Mouse (Mus musculus) right cerebral cortex, adult 18-20 months (tissue): Measurements from ENCODE around the gene Pard3b.

Experiments used
- DNase-seq: peaks from one replicate; pipeline ENCODE4 v3.0.0; 2022; ENCODE audit warnings: mixed read lengths

The Pard3b gene

DNA sequence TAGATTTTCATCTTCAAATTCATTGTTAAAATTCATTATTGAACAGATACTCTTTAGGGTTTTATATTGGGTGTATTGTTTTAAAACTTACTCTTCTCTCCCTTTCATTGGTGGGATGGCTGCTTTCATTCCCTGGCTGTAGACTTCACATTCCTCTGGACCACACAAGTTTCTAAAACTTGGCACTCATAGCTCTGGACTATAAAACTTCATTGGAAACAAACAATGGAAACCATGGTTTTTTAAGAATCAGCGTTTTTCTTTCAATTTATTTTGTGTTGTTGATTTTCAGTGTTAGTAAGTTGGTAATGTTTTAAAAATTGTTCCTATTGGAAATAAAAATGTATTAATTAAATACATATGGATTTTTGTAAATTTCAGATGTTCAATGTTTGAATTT, 118.1 kb downstream of the Pard3b start:
- no peak for DNase-seq

DNA sequence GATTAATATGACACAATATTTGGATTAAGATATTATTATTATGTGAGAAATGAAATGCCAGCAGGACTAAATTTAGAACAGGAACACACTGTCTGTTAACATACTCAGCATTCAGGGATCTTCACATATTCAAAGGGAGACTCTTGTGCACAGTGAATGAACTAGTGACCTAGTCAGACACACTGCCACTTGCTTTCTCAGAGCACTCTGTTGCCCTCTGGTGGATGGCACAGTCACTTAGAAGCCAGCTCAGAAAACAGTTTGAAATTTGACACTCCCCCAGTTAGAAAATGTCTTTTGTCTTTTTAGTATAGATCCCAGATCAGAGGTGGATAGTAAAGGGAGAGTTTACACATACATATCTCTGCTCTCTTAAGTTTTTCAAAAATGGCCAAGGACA, 132.6 kb downstream of the Pard3b start:
- peak; percentile 69 for DNase-seq

DNA sequence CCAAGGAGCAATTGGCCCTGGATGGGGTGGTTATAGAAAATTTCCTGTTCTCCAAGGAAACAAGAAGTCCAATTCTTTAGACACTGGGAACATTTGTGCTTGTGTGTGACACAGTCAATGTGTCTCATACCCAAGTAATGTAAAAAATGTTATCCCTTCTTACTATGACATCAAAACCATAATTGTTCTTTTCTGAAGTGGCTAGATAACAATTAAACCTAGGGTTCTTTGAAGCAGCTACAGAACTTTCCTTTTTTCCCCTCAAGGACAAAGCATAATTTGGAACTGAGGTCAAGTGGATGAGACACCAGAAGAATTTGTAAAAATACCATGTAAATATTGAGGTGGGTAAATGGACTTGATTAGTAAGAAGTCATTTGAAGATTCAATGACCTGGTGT, 140.1 kb downstream of the Pard3b start:
- no peak for DNase-seq

DNA sequence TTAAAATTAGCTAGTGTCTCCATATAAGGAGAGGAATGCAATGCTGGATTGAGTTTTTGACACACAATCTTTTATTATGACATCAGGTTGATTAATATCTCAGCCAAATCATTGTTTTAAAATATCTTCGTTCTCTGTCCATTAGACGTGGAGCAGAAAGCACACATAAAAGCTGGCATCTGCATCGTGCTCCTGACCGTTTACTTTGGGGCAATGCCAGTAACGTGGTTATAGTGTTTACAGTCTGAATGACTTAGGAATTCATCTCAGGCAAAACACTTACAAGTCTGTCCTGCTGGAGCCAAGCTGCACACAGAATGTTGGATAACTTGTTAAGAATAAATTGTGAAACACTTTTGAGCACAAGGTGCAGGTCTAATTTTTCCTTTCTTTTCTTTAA, 141.3 kb downstream of the Pard3b start:
- no peak for DNase-seq

DNA sequence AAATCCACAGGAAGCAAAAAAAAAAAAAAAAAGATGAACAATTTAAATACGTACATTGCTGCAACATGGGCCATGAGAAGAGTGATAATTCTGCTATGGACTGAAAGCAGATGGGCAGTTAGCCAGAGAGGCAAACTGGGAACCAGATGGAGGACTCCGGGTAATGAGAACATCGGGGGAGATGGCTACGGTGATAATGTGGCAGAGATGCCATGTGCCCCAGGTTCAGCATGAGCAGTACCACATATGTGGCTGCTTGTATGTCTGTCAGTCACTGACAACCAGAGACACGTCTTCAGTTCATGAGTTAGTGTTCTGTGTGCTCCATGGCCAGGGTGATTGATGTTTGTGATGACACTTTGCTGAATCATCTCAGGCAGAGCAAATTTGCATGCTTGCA, 157.7 kb downstream of the Pard3b start:
- no peak for DNase-seq

DNA sequence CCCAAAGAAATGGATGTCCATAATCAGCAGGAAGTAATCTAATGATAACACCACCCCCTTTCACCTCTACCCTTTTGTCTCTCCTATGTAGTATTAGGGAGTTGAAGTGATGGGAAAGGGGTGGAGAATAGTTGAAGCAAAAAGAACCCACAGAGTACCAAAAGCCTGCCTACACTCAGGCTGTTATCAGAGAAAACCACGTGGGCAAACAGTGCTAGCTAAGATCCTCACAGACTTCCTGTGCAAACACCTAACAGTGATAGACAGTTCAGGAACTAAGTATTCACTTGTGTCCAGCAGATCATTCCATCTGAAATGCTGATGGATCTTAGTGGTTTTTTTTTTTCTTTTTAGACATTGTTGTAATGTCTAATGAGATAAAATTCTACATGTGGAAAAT, 181.6 kb downstream of the Pard3b start:
- DNase-seq: no peak

DNA sequence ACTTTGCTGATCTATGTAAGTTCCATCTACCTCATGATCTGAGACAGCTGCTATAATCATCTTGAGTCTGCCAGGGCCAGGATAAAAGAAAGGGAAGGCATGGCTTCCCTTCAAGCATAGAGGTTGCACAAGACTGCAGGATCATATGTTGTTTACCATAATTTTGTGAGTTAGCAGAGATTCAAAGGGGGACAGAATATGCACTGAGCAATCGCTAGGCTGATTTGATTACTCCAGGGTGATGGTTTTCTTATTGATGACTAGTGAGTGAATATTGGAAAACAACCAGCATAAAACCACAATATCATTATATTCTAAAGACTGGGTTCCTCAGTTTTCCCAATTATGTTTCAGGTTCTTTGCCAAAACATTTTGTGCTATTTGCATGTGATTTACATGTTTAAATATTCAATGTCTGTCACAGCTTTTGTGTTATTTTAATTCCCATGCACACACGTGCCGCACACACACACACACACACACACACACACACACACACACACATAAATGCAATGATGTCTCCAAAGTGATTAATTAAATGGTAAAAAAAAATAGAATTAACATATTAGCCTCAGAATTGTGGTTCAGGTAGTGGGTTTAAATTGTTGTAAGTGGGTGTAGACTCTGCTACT, 187.1 kb downstream of the Pard3b start:
- no peak for DNase-seq

DNA sequence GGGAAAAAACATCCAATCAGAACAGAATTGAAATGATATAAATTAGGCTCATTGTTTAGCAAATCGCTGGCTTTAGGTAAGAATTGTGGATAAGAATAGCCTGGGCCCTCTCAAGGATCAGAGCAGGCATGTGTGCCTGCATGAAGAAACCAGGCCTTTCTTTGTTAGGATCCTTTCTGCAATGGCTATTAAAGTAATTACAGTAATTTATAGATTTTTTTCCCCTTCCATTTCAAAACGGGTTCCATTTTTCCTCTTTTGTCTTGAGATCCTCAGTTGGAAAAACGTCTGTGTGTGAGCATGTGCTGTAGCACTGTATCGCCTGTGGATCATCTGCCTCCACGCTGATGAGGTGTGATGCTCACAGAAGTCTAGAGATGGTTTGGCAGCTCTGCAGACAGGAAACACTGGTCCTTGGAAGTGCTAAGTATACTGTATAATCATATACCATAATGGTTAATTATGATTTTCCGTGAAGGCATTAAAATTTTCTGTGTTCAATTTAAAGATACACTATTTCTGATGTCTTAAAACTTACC, 198.5 kb downstream of the Pard3b start:
- no peak for DNase-seq

DNA sequence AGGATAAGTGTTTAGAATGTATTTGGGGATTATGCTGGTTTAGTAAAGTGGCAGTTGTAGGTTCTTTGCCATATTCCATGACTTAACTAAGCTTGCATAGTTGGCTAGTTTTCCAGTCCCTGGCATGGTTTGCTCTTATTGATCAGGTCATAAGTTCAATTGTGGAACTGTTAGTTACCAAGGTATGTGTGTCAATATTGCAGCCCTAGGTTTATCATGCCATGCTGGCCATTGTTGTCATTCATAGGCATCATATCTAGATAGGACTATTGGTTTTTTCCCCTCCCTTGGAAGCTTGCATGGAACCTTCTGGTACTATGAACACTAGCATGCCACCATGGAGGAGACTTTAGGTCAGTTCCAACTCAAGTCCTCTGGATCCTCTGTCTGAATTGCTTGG, 208.0 kb downstream of the Pard3b start:
- no peak for DNase-seq

DNA sequence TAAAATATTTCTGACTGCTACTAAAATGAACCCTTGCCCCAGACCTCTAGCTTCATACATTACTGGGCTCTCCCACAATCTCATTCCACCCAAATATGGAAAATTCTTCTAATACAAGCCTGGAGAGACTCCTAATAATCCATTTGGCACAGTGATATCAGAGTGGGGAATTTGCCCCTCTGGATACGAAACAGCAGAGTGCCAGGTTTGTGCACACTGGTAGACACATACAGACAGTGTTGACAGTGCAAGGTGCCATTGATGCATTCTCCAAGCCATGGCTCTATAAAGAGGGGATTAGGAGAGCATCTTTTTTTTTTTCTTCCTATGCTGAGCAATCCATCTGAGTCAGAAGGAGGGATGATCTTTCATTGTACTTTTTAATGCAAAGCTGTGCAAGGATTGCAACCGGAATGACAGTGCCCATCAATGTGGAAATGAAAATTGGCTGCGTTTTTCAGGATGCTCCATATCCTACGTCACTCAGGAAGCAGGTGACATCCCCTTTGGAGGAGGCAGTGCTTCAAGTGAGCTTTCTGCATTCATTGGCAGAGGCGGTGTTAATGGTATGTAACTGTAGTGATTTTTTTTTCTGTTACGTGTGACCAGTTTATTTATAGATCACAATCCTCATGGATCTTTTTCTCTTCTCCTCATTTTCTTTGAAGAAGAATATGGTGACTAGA, 210.5 kb downstream of the Pard3b start:
- no peak for DNase-seq

DNA sequence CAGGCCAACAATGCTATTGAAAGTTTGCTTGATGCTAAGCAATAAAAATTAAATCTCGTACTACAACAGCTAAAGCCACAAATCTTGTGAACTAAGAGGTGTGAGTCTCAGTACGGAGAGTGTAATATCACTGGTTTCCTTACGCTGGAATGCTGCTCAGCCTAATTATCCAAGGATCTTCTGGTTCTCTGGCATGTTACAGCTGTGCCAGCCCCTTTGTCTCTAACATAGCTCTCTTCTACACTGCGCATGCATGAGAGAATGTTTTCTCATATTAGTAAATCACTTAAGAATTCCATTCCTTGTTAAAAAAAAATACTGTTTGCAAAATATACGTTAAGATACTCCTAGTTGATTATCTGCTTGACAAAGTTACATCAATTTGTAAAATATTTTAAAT, 211.8 kb downstream of the Pard3b start:
- DNase-seq: no peak

DNA sequence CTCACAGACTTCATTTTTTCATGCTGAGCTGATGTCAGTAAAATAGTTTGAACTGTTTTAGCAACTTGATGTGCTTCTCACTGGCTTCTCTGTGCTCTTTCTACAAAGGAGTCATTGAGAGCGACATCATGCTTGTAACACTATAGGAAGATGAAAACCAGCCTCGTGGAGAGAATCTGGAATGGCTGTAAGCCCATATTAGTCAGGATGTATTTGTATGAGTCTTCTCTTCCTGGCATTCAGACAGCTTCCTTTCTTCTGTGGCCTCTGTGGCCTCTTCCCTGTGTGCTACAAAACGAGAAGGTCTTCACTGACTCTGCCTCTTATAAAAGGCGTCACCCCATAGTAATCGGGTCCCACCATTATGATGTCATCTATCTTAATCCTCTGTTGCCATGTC, 212.6 kb downstream of the Pard3b start:
- DNase-seq: no peak

DNA sequence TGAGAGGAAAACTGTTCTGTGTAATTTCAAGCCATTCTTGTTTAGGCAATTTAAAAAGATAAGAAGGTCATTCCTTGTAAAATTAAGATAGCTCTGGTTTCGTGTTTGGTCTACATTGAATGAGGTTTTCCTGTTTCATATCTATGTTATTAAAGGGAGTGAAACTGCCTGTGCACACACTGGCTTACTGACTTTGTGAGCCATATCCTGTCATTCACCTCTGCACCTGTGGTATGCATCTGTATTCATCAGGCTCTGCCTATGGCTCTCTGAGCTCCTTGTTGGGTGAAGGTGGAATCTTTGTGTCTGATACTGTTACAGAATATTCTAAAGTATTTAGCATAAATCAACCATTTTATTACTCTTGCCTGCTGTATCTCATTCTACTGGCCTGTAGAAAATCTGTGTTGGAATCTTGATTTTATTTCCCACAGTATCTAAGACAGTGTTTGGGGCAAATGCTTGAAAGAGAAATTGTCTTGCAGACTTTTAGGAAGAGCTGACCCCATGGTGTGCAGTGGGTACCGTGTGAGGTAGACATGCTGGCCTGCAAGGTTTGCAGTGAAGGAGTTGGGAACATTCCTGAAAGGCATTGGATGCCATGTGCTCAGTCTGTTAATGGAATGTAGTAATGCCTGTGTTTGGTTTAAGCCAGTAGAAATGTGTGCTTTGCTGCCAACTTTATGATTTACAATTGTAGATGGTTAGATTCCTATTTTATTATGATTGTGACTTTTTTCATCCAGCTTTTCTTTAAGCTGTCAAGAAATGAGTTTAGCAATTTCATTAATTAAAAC, 228.9 kb downstream of the Pard3b start:
- no peak for DNase-seq

DNA sequence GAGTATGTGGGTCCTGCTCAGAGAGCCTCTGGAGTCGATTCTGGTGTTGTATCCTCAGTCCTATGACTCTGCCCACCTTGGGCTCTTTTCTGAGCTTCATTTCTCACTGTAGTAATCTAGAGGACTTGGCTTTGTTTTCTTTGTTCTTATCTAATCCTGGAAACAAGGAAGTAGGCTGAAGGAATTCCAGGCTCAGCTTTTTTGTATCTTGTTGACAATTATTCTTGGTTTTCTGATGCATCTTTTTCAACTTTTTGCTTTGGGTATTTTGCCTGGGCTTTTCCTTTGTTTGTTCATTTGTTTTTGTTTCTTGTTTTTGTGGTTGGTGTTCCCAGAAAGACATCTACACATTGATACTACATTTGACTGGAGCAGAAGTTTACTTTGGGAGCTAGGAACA, 236.3 kb downstream of the Pard3b start:
- DNase-seq: no peak

DNA sequence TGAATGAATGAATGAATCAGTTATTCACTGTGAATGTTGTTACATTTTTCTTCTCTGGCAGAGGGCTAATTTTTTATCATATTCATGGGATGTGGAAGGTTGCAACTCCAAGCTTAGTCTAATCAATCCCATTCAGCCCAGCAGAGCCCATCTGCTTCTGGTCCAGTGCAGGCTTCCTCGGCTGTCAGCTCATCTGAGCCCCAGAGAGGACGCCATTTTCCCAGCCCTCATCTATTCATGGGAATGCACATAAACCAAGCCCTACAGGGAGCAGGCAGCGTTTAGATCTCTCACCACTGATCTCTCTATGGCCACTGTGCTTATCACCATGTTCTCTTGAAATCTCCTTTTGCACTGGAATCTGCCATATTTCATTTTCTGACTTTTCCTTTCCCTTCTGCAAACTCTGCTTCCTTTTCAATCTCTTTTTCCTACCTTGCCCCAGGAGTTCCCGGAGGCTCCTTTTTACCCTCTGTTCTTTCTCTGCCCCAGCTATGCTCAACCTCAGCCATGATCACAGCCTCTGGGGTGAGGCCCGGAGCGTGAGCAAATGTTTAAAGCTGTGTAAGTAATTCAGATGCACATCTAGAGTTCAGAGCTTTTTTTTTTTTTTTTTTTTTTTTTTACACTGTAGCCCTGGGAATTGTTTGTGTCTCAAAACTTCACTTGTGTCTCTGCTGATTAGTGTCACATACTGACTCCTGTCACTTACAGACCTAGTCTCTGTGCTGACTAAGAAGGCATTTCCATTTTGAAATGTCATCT, 241.3 kb downstream of the Pard3b start:
- no peak for DNase-seq

DNA sequence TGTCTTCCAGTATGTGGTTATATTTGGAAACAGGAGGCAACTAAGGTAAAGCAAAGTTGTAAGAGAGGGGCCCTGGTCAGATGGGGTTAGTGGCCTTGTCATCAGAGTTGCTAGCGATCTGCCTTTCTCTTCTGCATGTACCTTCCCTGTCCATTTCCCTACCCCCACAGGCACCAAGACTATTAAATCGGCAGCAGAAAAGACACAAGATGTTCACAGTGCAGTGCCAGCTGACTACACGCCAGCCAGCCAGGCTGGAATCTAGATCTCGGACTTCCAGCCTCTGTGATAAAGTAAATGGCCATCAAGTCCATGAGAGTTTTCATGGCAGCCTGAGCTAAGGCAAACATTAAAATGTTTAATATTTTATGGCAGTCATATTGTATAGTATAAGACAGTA, 257.4 kb downstream of the Pard3b start:
- no peak for DNase-seq

DNA sequence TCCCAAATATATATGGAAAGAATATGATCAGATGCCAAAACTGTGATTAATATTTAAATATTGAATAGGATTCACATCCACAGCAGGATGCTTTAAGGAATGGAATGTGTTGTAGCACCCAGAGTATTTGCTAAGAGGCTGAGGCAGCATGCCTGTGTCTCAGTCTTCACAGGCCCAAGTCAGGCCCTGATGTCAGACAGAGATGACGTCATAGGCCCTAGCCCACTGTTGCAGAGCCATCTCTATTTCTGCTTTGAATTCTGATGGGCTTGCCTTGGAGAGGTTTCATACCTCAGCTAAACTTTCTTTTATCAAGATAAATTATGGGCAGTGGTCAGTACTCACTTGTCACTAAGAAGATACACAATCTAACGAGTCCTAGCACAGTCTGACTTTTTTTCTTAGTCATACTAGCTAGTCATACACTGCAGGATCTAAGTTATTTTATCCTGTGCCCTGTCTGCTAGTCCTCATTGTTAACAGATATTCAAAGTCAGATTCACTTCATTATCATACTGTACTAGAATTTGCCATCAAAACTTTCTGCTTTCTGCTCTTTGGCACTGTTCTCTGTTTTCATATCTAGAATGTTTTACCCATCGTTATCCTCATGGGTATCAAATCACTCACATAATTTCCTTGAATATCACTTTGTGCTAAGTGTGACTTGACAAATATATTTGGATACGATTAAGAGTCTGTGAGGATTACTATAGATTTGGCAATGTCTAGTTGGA, 264.8 kb downstream of the Pard3b start:
- DNase-seq: no peak

DNA sequence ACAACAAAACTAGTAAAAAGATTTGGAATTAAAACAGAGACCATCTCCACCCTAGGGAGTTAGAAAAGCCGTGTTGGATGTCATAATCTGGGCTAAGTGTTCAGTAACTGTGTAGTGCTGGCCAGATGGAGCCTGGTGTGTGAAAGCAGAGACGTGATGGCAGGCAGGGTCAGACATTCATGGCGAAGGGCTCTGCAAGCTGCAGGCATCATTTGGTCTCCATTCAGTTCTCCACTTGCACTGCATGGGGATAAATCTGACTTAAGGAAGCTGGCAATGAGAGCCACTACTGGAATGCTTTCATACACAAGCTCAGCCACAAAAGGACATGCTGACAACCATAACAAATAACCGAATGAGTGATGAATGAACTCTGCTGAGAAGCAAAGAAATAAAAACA, 265.4 kb downstream of the Pard3b start:
- no peak for DNase-seq

DNA sequence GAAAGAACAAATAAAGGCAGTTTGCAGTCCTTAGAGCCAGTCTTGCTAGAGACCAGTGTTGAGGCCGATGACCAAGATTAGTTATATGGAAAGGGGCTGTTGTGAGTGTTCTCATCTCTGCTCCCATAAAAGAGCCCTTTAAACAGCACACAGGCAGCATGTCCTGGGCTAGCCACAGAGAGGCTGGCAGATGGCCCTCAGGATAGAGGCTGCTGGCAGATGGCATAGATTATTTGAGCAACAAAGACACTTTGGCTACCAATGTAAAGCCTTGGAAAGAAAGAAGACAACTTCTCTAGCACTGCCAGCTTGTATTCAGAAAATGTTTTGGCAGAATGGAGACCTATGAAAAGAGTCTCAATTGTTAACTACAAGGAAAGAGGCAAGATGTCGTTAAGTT, 274.3 kb downstream of the Pard3b start:
- no peak for DNase-seq

DNA sequence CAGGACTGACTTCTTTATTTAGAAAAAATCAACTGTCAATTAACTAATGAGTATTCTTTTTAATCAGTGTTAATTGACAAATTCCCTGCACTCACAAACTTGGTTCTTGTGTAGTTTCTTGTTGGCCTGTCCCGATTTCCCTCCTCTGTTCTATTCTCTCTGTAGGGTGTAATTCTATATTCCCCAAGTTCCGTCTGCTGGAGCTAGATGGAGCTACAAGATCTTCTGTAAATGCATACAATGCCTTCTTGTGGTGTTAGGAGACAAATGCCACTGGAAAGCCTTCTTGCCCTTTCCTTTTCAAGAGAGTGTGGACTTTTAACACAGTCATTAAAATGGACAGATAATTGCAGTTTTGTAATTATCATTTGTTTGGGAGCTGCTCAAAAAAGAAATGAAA, 286.3 kb downstream of the Pard3b start:
- DNase-seq: peak; percentile 19

DNA sequence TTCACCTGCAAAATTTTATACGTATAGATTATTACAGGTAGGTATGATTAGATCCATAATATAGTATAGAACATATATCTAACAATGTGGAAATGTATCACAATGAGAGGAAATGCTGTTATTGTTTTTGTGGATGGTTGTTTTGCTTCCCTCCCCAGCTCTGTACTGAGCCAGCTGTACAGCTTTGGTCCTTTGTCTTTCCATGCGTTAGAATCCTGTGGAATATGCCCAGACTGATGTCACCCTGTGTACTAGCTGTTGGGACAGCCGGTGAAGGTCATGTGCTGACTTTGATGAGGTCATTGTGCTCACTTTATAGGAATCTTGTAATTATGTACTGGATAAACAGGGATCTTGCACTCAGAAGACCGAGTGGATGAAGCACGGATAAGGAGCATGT, 286.9 kb downstream of the Pard3b start:
- DNase-seq: no peak

DNA sequence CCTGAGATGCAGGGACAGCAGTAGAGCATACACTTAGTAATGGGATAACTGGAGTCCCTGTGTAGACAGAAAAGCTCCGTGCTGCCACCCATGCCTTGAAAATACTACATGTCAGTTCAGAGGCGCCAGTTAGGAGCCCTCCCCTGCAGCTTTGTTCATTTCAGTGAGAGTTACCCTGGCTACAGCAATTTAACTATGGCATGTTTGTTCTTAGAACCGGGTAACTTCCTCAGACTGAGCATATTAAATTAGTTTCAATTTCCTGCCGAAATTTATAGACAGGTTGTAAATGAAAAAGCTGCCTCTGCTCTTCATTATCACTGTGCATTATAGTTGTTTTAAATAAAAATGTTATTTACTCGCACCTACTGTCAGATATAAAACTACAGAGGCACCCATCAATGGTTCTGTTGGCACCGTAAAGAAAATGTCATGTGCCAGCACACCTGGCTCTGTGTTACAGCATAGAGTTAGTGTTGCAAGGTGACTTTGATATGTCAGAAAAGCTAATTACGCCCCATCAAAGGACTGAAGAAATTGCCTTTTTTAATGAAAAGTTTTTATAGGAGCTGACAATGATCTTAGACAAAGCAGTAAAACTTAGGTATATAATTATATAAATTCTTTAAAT, 289.6 kb downstream of the Pard3b start:
- peak; percentile 3 for DNase-seq
